Mouse (Mus musculus) lung, postnatal 0 days (tissue): ENCODE measurements around the gene Tex9.
A peak's percentile ranks its signal among the peaks of the same experiment; 100 is the strongest.

Experiments used
- CTCF ChIP-seq: IDR thresholded peaks from 2 replicates; pipeline ENCODE4 v1.5.1; 2016; ENCODE audit warnings: antibody characterized with exemption, mild to moderate bottlenecking
- EP300 ChIP-seq: IDR thresholded peaks from 2 replicates; pipeline ENCODE4 v1.6.1; 2016; ENCODE audit warnings: antibody characterized with exemption, mild to moderate bottlenecking, control low read depth

DNA sequence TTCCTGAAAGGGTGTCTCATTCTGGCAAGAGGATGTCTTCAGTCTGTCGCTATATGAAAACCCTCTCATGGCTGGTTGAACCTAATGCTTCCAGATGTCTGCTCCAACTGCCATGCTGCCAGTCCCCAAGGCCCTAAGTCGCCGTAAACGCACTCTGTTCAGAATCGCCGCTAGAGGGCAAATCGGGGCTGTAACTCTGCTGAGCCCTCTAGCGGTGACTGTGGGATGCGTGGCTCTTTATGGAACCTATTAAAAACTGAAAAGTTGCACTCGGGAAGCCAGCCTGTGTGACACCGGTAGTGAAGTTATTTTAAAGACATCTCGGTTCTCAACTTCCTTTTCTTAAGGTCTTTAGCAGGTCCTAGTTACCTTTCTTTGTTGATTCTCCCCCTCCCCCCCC, 38.2 kb upstream of the Tex9 start:
- TF ChIP-seq CTCF (peak; percentile 100), EP300 (no peak)
